Mouse (Mus musculus) adrenal gland, adult 2 months (tissue): ENCODE measurements around the gene Lgals12. TPM values are rescaled to one million over a fixed set of nuclear protein-coding genes. Genes with fewer than 3 reads are reported as not detected.

Experiments used
- polyA plus RNA-seq: library from polyadenylated mRNA; depleted of rRNA; stranded (reverse); fragments of >200 nt; gene quantifications from 2 replicates; pipeline ENCODE4 v1.2.3, GENCODE M21; 2012; rRNA removed
- total RNA-seq, 2 experiments: library from RNA; stranded (reverse); gene quantifications; 2 replicates each; pipeline ENCODE4 v1.2.3; 2021

Gene Lgals12
- total and polyA plus RNA-seq, 3 experiments = 9.6 to 38.8 (median 28.1) TPM

Other genes starting within 250 kb of the Lgals12 start
- 10 to 100 TPM; 17.5 to 25.5 TPM for gene Spindoc, start 224.2 kb downstream of the Lgals12 start, total RNA-seq
- 18.3 and 18.8 TPM in 2 replicates for gene Spindoc, start 224.2 kb downstream of the Lgals12 start, polyA plus RNA-seq
- gene 2700081O15Rik, start 189.6 kb downstream of the Lgals12 start, total RNA-seq = 10 to 100 TPM; 18.4 to 26.0 TPM
- gene 2700081O15Rik, start 189.6 kb downstream of the Lgals12 start, polyA plus RNA-seq = 46.5 and 52.4 TPM in 2 replicates
- 100 to 1,000 TPM; 133 to 151 TPM for gene Rtn3, start 123.9 kb downstream of the Lgals12 start, total RNA-seq
- 115 and 137 TPM in 2 replicates for gene Rtn3, start 123.9 kb downstream of the Lgals12 start, polyA plus RNA-seq
- gene Atl3, start 113.2 kb downstream of the Lgals12 start, total RNA-seq = 100 to 1,000 TPM in 1 of 2 experiments, 10 to 100 TPM in 1; 94.1 to 107 TPM
- gene Atl3, start 113.2 kb downstream of the Lgals12 start, polyA plus RNA-seq = 10.9 and 14.4 TPM in 2 replicates
- 100 to 1,000 TPM in 1 of 2 experiments, 10 to 100 TPM in 1; 53.9 to 113 TPM for gene Pla2g16, start 49.7 kb downstream of the Lgals12 start, total RNA-seq
- gene Pla2g16, start 49.7 kb downstream of the Lgals12 start, polyA plus RNA-seq = 10.9 and 13.6 TPM in 2 replicates
- gene Hrasls5, start 5.3 kb upstream of the Lgals12 start, total RNA-seq = under 1 TPM in 1 of 2 experiments, not detected in 1; 0.37 TPM
- 1.0 TPM in 1 of 2 replicates, not detected in the other for gene Hrasls5, start 5.3 kb upstream of the Lgals12 start, polyA plus RNA-seq
- gene Slc22a19, start 104.1 kb upstream of the Lgals12 start, total RNA-seq = not detected
- gene Slc22a19, start 104.1 kb upstream of the Lgals12 start, polyA plus RNA-seq = not detected in 2 replicates
- gene Slc22a26, start 195.5 kb upstream of the Lgals12 start, total RNA-seq = under 1 TPM in 1 of 2 experiments, not detected in 1; 0.49 TPM
- 0.09 TPM in 1 of 2 replicates, not detected in the other for gene Slc22a26, start 195.5 kb upstream of the Lgals12 start, polyA plus RNA-seq